Comparison of ENCODE assay signal across 19 mouse cellular contexts in genomic region chr6:85334851-85335250, GRCm38 (mm10). TPM values are rescaled to one million over a fixed set of nuclear protein-coding genes. Genes with fewer than 3 reads are reported as not detected.
A peak's percentile ranks its signal among the peaks of the same experiment; 100 is the strongest.
DNase-seq lines count a peak whose midpoint lies in the region.
"Had no signal": no experiment of that assay in that cellular context is flagged by ENCODE, and none has a peak within 500 bp of the region (broad histone marks: within the 10 kb centered on the region; RNA-seq: fewer than 3 reads in every experiment).

No protein-coding gene starts in this region.

- H3K4me1 ChIP-seq in brown adipose tissue, adult 24 weeks (ENCODE audit: control insufficient read depth, insufficient read depth, insufficient read length, low read length) = peaks cover 2% of the 10 kb centered on the region; the same call in 1 of the 2 replicates

- no peak overlapping the region for H3K4me3 ChIP-seq in brown adipose tissue, adult 24 weeks (ENCODE audit: insufficient read depth, low read depth, low read length)
- H3K4me3 ChIP-seq: embryonic facial prominence, embryonic 12.5 days; heart, adult 2 months; liver, embryonic 12.5 days; midbrain, embryonic 15.5 days had no signal

- H3K27ac ChIP-seq in brown adipose tissue, adult 24 weeks (replicated peaks; ENCODE audit: low read depth, low read length) = peak overlapping the region; percentile 62; the same call in 1 of the 2 replicates
- H3K27ac ChIP-seq: embryonic facial prominence, embryonic 12.5 days; heart, adult 2 months; kidney, postnatal 0 days; liver, embryonic 12.5 days had no signal

- peak; percentile 29 to 45 for DNase-seq in cerebellum, postnatal 25 days
- DNase-seq in cerebellum, postnatal 36 days = no peak
- DNase-seq in kidney, adult 9 months = peak; percentile 52
- DNase-seq in kidney, adult 8-10 months = no peak
- DNase-seq in Muller cell, postnatal 12 days (ENCODE audit: inconsistent ontology term) = peak; percentile 54
- no peak for DNase-seq in adrenal gland, postnatal 14 days
- DNase-seq: adrenal gland, adult 2 months; gastrocnemius, postnatal 25 days; heart, adult 2 months; heart, postnatal 36 days; lung, embryonic 14.5 days; lung, postnatal 36 days; right cerebral cortex, postnatal 25 days; thymus, adult 2 months had no signal

RNA-seq across cellular contexts. Expression of gene Sfxn5, which starts 1.6 kb away (rescaled TPM):
- polyA plus RNA-seq in brown adipose tissue, adult 24 weeks (2012; ENCODE audit: insufficient read depth, insufficient read length, missing spikeins) = 51.9 and 66.8 TPM in 2 replicates
- total RNA-seq in adrenal gland, postnatal 14 days (2021) = 21.7 and 31.8 TPM in 2 replicates

RNA-seq across cellular contexts. Expression of gene Rab11fip5, which starts 39.6 kb away (rescaled TPM):
- polyA plus RNA-seq in brown adipose tissue, adult 24 weeks (2012; ENCODE audit: insufficient read depth, insufficient read length, missing spikeins) = 10.0 and 10.3 TPM in 2 replicates
- 22.7 and 28.7 TPM in 2 replicates for total RNA-seq in adrenal gland, postnatal 14 days (2021)

Comparison
In these comparisons a context has a peak if more than half of its experiments do, and no peak if none do; other contexts are left out.
1. DNase-seq: peak in cerebellum, postnatal 25 days (2 of 2), kidney, adult 9 months (single experiment) and Muller cell, postnatal 12 days (single experiment); none in cerebellum, postnatal 36 days (0 of 2), kidney, adult 8-10 months (0 of 2) and adrenal gland, postnatal 14 days (single experiment).